Mouse (Mus musculus) pancreas, adult 10 weeks (tissue): Measurements from ENCODE around the gene Olfr1238. TPM values are rescaled to one million over a fixed set of nuclear protein-coding genes. Genes with fewer than 3 reads are reported as not detected.

ENCODE experiments used
- polyA plus RNA-seq: library from polyadenylated mRNA; stranded (reverse); fragments of 350-450 nt; fragmentation: Illumina TruSeq; extraction: RNeasy Lipid Tissue Mini Kit (QIAGEN cat#74804); gene quantifications from one replicate; pipeline ENCODE4 v1.2.3, GENCODE M21; 2015; ENCODE audit warnings: low read depth, low replicate concordance; ENCODE audit not compliant: insufficient read depth

Gene Olfr1238
- not detected for polyA plus RNA-seq

GRCm38 (mm10) chr2:89409576-89409975, at the start of gene Olfr1238:
Gene Olfr1238 (minus strand): TSS chr2:89409676.

GRCm38 (mm10) chr2:89442900-89443299, 33.4 kb upstream of the Olfr1238 start, which contains the start of gene Olfr1240:
Gene Olfr1240 (minus strand): TSS chr2:89443000.

GRCm38 (mm10) chr2:89420307-89420706, 10.8 kb upstream of the Olfr1238 start, which contains the start of gene Olfr1239:
Gene Olfr1239 (minus strand): TSS chr2:89420407.

GRCm38 (mm10) chr2:89364765-89365164, 44.7 kb downstream of the Olfr1238 start, which contains the start of gene Olfr1234:
Gene Olfr1234 (minus strand): TSS chr2:89364865.

Other genes with a start within 250 kb of the Olfr1238 start
- gene Olfr1224-ps1, start 245.6 kb downstream of the Olfr1238 start, polyA plus RNA-seq: not detected
- not detected for gene Olfr1225, start 235.0 kb downstream of the Olfr1238 start, polyA plus RNA-seq
- not detected for gene Olfr1226, start 209.6 kb downstream of the Olfr1238 start, polyA plus RNA-seq
- gene Olfr1228, start 155.6 kb downstream of the Olfr1238 start, polyA plus RNA-seq: not detected
- not detected for gene Olfr1229, start 121.7 kb downstream of the Olfr1238 start, polyA plus RNA-seq
- gene Olfr1230, start 112.4 kb downstream of the Olfr1238 start, polyA plus RNA-seq: not detected
- gene Olfr1231, start 102.6 kb downstream of the Olfr1238 start, polyA plus RNA-seq: not detected
- gene Olfr1232, start 80.0 kb downstream of the Olfr1238 start, polyA plus RNA-seq: not detected
- gene Olfr1233, start 67.3 kb downstream of the Olfr1238 start, polyA plus RNA-seq: not detected
- not detected for gene Olfr1234, start 44.8 kb downstream of the Olfr1238 start, polyA plus RNA-seq
- gene Olfr1239, start 10.7 kb upstream of the Olfr1238 start, polyA plus RNA-seq: not detected
- gene Olfr1240, start 33.3 kb upstream of the Olfr1238 start, polyA plus RNA-seq: not detected
- gene Olfr1241, start 77.5 kb upstream of the Olfr1238 start, polyA plus RNA-seq: not detected
- not detected for gene Olfr1242, start 88.7 kb upstream of the Olfr1238 start, polyA plus RNA-seq
- gene Olfr1243, start 121.8 kb upstream of the Olfr1238 start, polyA plus RNA-seq: not detected
- gene Olfr1245, start 168.8 kb upstream of the Olfr1238 start, polyA plus RNA-seq: not detected
- gene Olfr1246, start 183.5 kb upstream of the Olfr1238 start, polyA plus RNA-seq: not detected
- gene Olfr1247, start 204.5 kb upstream of the Olfr1238 start, polyA plus RNA-seq: not detected
- gene Olfr1248, start 208.6 kb upstream of the Olfr1238 start, polyA plus RNA-seq: not detected
- not detected for gene Olfr1249, start 225.3 kb upstream of the Olfr1238 start, polyA plus RNA-seq